Mouse (Mus musculus) lung, embryonic 15.5 days (tissue): ENCODE measurements around the gene Aldh1a7. TPM values are rescaled to one million over a fixed set of nuclear protein-coding genes. Genes with fewer than 3 reads are reported as not detected.
"Not testable (repeated sequence)": the region's sequence is repeated elsewhere in the genome, so short reads cannot be mapped to it uniquely, and the experiment has no call there.

Source experiments
- ATAC-seq: fragments of 200-750 bp; cut with Nextera tagmentation; 2 replicates; pipeline ENCODE4 v1.8.0; 2017; ENCODE audit warnings: moderate number of reproducible peaks, borderline replicate concordance; ENCODE audit not compliant: low FRiP score, low TSS enrichment; ENCODE audit errors: extremely low read depth
- H3K27ac ChIP-seq: fragments of 300-500 bp; sonication (generic); 2 replicates; pipeline ENCODE4 v1.5.1; 2015; ENCODE audit warnings: moderate library complexity, mild to moderate bottlenecking, inconsistent platforms
- H3K27me3 ChIP-seq: fragments of 300-500 bp; sonication (generic); 2 replicates; pipeline ENCODE4 v1.6.1; 2015; ENCODE audit warnings: inconsistent platforms
- H3K36me3 ChIP-seq: fragments of 300-500 bp; sonication (generic); 2 replicates; pipeline ENCODE4 v1.6.1; 2015; ENCODE audit warnings: inconsistent platforms
- H3K4me1 ChIP-seq: fragments of 300-500 bp; sonication (generic); 2 replicates; pipeline ENCODE4 v1.6.1; 2015; ENCODE audit warnings: inconsistent platforms
- H3K4me2 ChIP-seq: fragments of 300-500 bp; sonication (generic); 2 replicates; pipeline ENCODE4 v1.6.1; 2015; ENCODE audit warnings: inconsistent platforms, mild to moderate bottlenecking, moderate library complexity
- H3K4me3 ChIP-seq: fragments of 300-500 bp; sonication (generic); 2 replicates; pipeline ENCODE4 v1.5.1; 2015; ENCODE audit warnings: mild to moderate bottlenecking, inconsistent platforms
- H3K9ac ChIP-seq: fragments of 300-500 bp; sonication (generic); 2 replicates; pipeline ENCODE4 v1.6.1; 2015; ENCODE audit warnings: inconsistent platforms
- H3K9me3 ChIP-seq: fragments of 300-500 bp; sonication (generic); 2 replicates; pipeline ENCODE4 v1.6.1; 2016; ENCODE audit warnings: inconsistent platforms
- WGBS: fragments of 180-500 bp; shearing (Covaris S2); methylation state at CpG from one replicate; pipeline ENCODE4 v1.1.7; 2015; 5-methylcytosine and 5-hydroxymethylcytosine counted together
- polyA plus RNA-seq: library from polyadenylated mRNA; unstranded; fragments of >200 nt; fragmentation: Nextera tagmentation; extraction: Ambion mirVana; gene quantifications from 2 replicates; pipeline ENCODE4 v1.2.1, GENCODE M21; 2015

The Aldh1a7 gene
- polyA plus RNA-seq, 1 experiment from 2014 or later: 131 TPM

GRCm38 (mm10) chr19:20714543-20714942 lies 12.8 kb downstream of the Aldh1a7 start:
- Histone ChIP-seq H3K4me3 (no peak overlapping the region), H3K4me1 (no peaks in the 10 kb centered on the region), H3K36me3 (no peaks in the 10 kb centered on the region), H3K9ac (no peak overlapping the region), H3K4me2 (no peak overlapping the region), H3K27me3 (no peaks in the 10 kb centered on the region), H3K27ac (no peak overlapping the region), H3K9me3 (no peaks in the 10 kb centered on the region)
- no peak for ATAC-seq
- 85% methylated on average over 4 of the region's 4 CpGs for WGBS

DNA sequence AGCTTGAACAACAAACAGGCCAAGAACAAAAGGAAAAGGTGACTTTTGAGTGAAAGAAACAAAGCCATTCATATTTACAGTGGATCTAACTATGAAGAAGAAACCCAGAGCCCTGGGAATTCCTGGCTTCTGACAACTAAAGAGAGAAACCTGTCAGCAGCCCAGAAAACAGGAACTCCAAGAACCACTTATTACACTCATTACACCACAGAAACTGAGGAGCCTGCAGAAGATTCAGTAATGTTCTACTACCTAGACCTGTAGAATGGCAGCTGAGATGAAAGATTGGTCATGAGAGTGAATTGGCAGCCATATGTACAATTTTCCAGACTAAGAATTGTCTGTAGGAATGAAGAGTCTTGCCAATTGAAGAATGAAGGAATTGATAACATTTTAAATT lies 20.2 kb downstream of the Aldh1a7 start:
- no peak overlapping the region for H3K4me3 ChIP-seq
- ATAC-seq: no peak
- H3K9me3 ChIP-seq: no peaks in the 10 kb centered on the region
- H3K36me3 ChIP-seq: no peaks in the 10 kb centered on the region
- H3K27me3 ChIP-seq: no peaks in the 10 kb centered on the region
- H3K27ac ChIP-seq: no peak overlapping the region
- no peak overlapping the region for H3K9ac ChIP-seq
- H3K4me2 ChIP-seq: no peak overlapping the region
- H3K4me1 ChIP-seq: no peaks in the 10 kb centered on the region

- Histone ChIP-seq H3K9ac (no peak overlapping the region), H3K27me3 (no peaks in the 10 kb centered on the region), H3K4me3 (no peak overlapping the region), H3K9me3 (no peaks in the 10 kb centered on the region), H3K27ac (no peak overlapping the region), H3K4me1 (no peaks in the 10 kb centered on the region), H3K36me3 (0 out of 2 replicates have a peak, but pooled peaks cover 2% of the 10 kb centered on the region), H3K4me2 (no peak overlapping the region)
- WGBS: 69% methylated on average over 4 of the region's 4 CpGs
- no peak for ATAC-seq
Observed at GRCm38 (mm10) chr19:20706747-20707146, 20.6 kb downstream of the Aldh1a7 start.

GRCm38 (mm10) chr19:20702074-20702473 lies 25.3 kb downstream of the Aldh1a7 start:
- peaks cover 5% of the 10 kb centered on the region; the same call in 1 of the 2 replicates for H3K36me3 ChIP-seq
- no peaks in the 10 kb centered on the region for H3K9me3 ChIP-seq
- H3K27me3 ChIP-seq: no peaks in the 10 kb centered on the region
- H3K4me3 ChIP-seq: no peak overlapping the region
- H3K4me1 ChIP-seq: no peaks in the 10 kb centered on the region
- H3K4me2 ChIP-seq: no peak overlapping the region
- no peak overlapping the region for H3K27ac ChIP-seq
- no peak for ATAC-seq
- H3K9ac ChIP-seq: no peak overlapping the region
- 69% methylated on average over 3 of the region's 3 CpGs for whole genome bisulfite sequencing

DNA sequence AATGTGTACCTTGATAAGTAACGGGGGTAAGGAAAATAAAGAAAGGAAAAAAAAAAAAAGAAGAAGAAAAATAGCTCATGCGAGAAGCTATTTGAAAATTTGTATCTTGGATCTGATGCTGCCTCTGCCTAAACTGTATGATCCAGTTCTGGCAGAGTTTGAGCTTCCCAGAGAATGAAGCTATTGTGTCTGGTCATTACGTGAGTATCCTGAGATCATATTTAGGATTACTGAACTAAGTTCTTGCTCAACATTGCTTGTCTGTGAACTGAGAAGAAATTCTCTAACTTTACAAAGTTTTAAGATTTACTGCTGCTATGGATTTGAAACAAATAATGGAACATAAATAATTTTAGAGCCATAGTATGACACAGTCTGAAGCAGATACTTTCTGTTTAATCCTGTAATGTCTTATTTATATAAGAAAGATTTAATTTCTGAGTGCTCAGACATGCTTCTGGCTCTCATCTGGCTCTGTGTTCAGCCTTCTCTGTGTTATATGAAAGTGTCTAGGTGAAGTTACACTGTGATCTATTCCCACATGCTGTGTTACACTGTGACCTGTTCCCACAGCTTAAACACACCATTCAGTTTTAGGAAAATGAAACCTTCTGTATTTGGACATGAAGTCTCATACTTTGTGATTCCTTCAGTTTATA lies 49.5 kb downstream of the Aldh1a7 start:
- H3K9ac ChIP-seq: no peak overlapping the region
- no peak overlapping the region for H3K4me2 ChIP-seq
- H3K9me3 ChIP-seq: no peaks in the 10 kb centered on the region
- H3K4me1 ChIP-seq: no peaks in the 10 kb centered on the region
- no peak overlapping the region for H3K27ac ChIP-seq
- ATAC-seq: no peak
- no peaks in the 10 kb centered on the region for H3K27me3 ChIP-seq
- H3K4me3 ChIP-seq: no peak overlapping the region
- WGBS: 73% methylated on average over 3 of the region's 3 CpGs
- H3K36me3 ChIP-seq: no peaks in the 10 kb centered on the region

- H3K36me3 ChIP-seq: no peaks in the 10 kb centered on the region
- H3K9me3 ChIP-seq: no peaks in the 10 kb centered on the region
- no peak overlapping the region for H3K27ac ChIP-seq
- H3K9ac ChIP-seq: no peak overlapping the region
- ATAC-seq: no peak
- H3K27me3 ChIP-seq: no peaks in the 10 kb centered on the region
- WGBS: 23% methylated on average over 3 of the region's 3 CpGs
- H3K4me3 ChIP-seq: no peak overlapping the region
- H3K4me2 ChIP-seq: no peak overlapping the region
- no peaks in the 10 kb centered on the region for H3K4me1 ChIP-seq
Observed at GRCm38 (mm10) chr19:20654141-20654873, 73.1 kb downstream of the Aldh1a7 start.

- Histone ChIP-seq H3K4me1 (no peaks in the 10 kb centered on the region), H3K36me3 (no peaks in the 10 kb centered on the region), H3K27me3 (no peaks in the 10 kb centered on the region), H3K9me3 (no peaks in the 10 kb centered on the region), H3K27ac (no peak overlapping the region), H3K4me3 (no peak overlapping the region), H3K4me2 (no peak overlapping the region), H3K9ac (no peak overlapping the region)
- 74% methylated on average over 1 of the region's 1 CpGs for WGBS
- ATAC-seq: no peak
Observed at GRCm38 (mm10) chr19:20653082-20653676, 74.2 kb downstream of the Aldh1a7 start.

GRCm38 (mm10) chr19:20650008-20650407 lies 77.4 kb downstream of the Aldh1a7 start:
- no peak for ATAC-seq
- no peak overlapping the region for H3K9ac ChIP-seq
- no peaks in the 10 kb centered on the region for H3K36me3 ChIP-seq
- WGBS: 17% methylated on average over 2 of the region's 2 CpGs
- H3K4me3 ChIP-seq: no peak overlapping the region
- no peaks in the 10 kb centered on the region for H3K4me1 ChIP-seq
- H3K27me3 ChIP-seq: no peaks in the 10 kb centered on the region
- no peak overlapping the region for H3K27ac ChIP-seq
- no peaks in the 10 kb centered on the region for H3K9me3 ChIP-seq
- H3K4me2 ChIP-seq: no peak overlapping the region

DNA sequence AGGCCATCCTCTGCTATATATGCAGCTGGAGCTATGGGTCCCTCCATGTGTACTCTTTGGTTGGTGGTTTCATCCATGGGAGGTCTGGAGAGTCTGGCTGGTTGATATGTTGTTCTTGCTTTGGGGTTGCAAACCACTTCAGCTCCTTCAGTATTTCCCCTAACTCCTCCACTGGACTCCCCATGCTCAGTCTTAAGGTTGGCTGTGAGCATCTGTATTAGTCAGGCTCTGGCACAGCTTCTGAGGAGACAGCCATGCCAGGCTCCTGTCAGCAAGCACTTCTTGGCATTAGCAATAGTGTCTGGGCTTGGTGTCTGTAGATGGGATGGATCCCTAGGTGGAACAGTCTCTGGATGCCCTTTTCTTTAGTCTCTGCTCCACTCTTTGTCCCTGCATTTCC lies 79.9 kb downstream of the Aldh1a7 start:
- not testable (repeated sequence) for H3K27me3 ChIP-seq, H3K4me3 ChIP-seq, H3K4me1 ChIP-seq, H3K9me3 ChIP-seq, H3K27ac ChIP-seq, H3K9ac ChIP-seq, H3K36me3 ChIP-seq, ATAC-seq, H3K4me2 ChIP-seq

- 67% methylated on average over 3 of the region's 3 CpGs for WGBS
- Histone ChIP-seq H3K4me2 (no peak overlapping the region), H3K9ac (no peak overlapping the region), H3K4me3 (no peak overlapping the region), H3K27me3 (no peaks in the 10 kb centered on the region), H3K9me3 (no peaks in the 10 kb centered on the region), H3K27ac (no peak overlapping the region), H3K4me1 (no peaks in the 10 kb centered on the region), H3K36me3 (no peaks in the 10 kb centered on the region)
- ATAC-seq: no peak
Observed at GRCm38 (mm10) chr19:20644346-20644745, 83.0 kb downstream of the Aldh1a7 start.
